Mouse (Mus musculus) olfactory bulb, adult 2 months (tissue): ENCODE results near the gene Olfr1249.
"Not testable (repeated sequence)": the region's sequence is repeated elsewhere in the genome, so short reads cannot be mapped to it uniquely, and the experiment has no call there.

Experiments used
- CTCF ChIP-seq: fragments of 200-500 bp; IDR thresholded peaks from 2 replicates; pipeline ENCODE4 v1.5.1; 2012; ENCODE audit warnings: low read depth, mild to moderate bottlenecking, low read length, moderate library complexity; ENCODE audit not compliant: insufficient read depth
- POLR2A ChIP-seq: fragments of 200-500 bp; IDR thresholded peaks from 2 replicates; pipeline ENCODE4 v1.6.1; 2012; ENCODE audit warnings: mild to moderate bottlenecking, low read depth, low read length, moderate library complexity; ENCODE audit not compliant: insufficient read depth

GRCm38 (mm10) chr2:89618145-89618544 lies 16.6 kb downstream of the Olfr1249 start, which contains the start of gene Olfr1248:
- TF ChIP-seq CTCF, POLR2A: not testable (repeated sequence)
